Mouse (Mus musculus) erythroblast, adult 5-6 weeks (primary cell): ENCODE results near the gene Uchl5. TPM values are rescaled to one million over a fixed set of nuclear protein-coding genes. Genes with fewer than 3 reads are reported as not detected.
A peak's percentile ranks its signal among the peaks of the same experiment; 100 is the strongest.

Experiments
- ATAC-seq: replicated peaks from 2 replicates; pipeline ENCODE4 v1.8.0; 2016; ENCODE audit warnings: moderate number of reproducible peaks, mild to moderate bottlenecking, moderate TSS enrichment, inconsistent platforms; ENCODE audit not compliant: poor library complexity, low FRiP score, severe bottlenecking
- total RNA-seq, 2 experiments: library from RNA; stranded (forward) in 1 of 2; stranded (reverse) in 1 of 2; fragments of 150-400 nt in 1 of 2; fragments of 200-764, 138-1000 nt in 1 of 2; gene quantifications; 2 replicates each; pipeline versions ENCODE4 v1.2.3 to v1.2.4; 2015 to 2017; ENCODE audit warnings: low replicate concordance in 2 of 2

The Uchl5 gene
- 26.7 and 35.5 TPM in 2 replicates for total RNA-seq (2015; ENCODE audit: low replicate concordance)
- 33.1 and 46.7 TPM in 2 replicates for total RNA-seq (2017; ENCODE audit: low replicate concordance)

DNA sequence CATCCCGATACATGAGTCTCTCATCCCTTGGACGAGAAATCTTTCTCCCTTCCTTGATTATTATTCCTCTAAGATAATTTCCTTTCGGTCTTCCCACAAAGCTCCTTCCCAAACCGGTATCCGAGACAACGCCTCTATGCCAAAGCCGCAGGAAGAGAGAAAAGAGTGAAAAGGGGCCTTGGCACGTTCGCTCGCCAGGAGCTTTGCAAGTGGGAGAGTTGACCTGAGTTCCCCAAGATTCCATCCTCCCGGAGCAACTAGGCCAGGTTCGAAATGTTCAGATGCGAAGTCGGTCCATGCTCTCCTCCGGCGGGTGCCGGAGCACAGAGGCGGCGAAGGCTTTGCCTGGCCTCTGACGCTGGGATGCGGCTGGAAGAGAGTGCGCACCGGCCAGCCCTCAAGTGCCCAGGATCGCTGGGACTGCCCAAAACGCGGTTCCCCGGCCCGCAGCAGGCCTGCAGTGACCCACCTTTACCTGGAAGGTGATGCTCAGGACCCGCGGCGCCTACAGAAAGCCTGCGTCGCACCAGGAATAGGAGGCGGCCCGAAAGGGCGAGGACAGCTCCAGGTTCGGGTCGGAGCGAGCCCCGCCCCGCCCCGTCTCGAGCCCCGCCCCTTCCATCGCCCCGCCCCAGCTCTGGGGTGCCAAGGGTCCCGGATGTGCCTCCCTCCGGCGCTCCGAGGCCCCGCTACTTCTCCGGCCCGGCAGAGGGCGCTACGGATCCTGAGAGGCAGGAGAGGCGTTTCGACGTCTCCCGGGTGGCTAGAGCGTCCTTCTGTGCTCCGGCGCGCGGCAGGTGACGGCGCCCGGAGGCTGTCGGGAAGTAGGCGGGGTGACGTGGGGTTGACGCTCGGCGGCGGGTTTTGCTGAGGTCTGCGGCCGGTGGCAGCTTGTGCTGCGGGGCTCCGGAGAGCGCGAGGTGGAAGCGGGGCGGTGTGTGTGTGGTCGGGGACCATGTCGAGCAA, at the start of gene Uchl5, which contains the start of gene Trove2:
Gene Uchl5 (plus strand): TSS at position 827 of the 966 bp plus-strand sequence.
Gene Trove2 (minus strand): TSS at position 623 of the 966 bp plus-strand sequence.
- peak; percentile 97 for ATAC-seq

DNA sequence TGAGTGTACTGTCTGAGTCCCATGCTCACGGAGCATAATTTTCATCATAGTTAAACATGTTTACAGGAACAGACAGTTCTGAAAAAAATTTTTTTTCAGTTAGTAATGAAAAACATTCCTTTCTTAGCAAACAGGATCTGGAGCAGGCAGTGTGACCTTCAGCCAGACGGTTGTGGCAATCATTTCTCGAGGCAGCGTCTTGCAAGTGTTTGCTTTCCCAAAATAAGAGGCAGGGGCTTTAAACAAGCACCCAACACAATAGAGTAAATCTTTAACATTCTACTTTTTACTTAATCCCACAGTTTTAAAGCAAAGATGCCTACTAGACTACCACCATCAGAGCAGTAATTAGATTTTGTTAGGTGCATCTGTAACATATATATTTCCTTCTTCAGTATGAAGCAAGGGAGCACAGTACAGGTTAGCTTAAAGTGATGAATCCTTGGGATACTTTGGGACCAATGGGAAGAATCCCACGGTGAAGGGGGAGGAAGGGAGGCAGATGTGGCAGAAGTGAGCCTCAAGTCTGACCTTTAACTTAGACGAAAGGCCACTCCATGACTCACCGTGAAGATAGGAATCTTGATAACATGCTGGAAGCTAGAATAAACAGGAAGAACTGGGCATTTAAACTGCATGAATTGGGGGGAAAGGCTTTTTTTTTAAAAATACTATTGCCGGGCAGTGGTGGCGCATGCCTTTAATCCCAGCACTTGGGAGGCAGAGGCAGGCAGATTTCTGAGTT, 49.2 kb upstream of the Uchl5 start:
- no peak for ATAC-seq

DNA sequence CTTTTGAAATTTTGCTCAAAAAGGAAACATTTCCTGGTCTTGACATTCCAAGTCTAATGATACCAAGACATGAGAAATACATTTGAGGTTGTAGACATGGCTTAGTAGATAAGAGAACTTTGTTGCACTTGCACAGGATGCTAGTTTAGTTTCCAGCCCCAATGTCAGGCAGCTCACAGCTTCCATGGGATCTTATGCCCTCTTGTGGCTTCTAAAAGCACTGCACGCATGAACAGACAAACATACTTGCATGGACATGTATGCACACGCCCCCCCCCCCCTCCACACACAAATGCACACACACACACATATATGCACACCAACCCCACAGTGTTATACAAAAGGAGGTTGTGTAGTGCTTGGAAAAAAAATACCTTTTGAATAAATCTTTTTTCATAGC, 46.2 kb upstream of the Uchl5 start:
- peak; percentile 84 for ATAC-seq

DNA sequence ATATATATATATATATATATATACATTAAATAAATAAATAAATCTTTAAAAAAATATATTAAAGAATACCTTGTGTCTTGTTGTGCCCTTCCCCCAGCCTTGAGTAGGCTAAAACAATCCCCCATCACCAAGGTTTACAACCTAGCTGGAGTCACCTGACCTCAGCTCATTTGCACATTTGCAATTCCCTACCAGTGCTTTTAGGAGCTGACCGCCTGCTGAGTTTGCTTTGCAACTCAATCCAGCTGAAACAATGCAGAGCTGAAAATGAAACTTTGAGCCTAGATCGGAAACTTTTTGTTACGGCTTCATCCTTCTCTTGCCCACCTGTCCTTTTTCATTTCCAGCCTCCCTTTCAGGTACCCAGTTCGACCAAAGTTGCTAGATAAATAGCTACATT, 45.4 kb upstream of the Uchl5 start:
- no peak for ATAC-seq

GRCm38 (mm10) chr1:143733914-143734410, 43.1 kb upstream of the Uchl5 start:
- ATAC-seq, result no peak

- ATAC-seq, result peak; percentile 22
These were observed 38.3 kb upstream of the Uchl5 start for GRCm38 (mm10) chr1:143738811-143739210.

GRCm38 (mm10) chr1:143739361-143740350, 37.4 kb upstream of the Uchl5 start:
- peak; percentile 91 for ATAC-seq

DNA sequence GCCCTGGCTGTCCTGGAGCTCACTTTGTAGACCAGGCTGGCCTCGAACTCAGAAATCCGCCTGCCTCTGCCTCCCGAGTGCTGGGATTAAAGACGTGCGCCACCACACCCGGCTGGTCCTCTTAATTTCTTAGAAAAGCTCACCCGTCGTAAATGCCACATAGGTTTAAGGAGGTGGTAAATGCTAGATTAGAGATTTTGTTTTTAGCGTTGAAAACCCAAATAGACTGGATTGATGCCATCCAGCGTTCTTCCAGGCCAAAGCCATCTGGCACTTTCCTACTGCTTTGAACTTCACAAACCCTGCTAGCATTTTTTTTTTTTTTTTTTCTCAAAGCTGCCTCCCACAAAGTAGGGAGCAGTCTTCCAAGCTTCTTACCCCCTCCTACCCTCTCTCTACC, 36.5 kb upstream of the Uchl5 start:
- ATAC-seq, result no peak

- ATAC-seq, result no peak
These were observed 35.7 kb upstream of the Uchl5 start for GRCm38 (mm10) chr1:143741331-143741730.

DNA sequence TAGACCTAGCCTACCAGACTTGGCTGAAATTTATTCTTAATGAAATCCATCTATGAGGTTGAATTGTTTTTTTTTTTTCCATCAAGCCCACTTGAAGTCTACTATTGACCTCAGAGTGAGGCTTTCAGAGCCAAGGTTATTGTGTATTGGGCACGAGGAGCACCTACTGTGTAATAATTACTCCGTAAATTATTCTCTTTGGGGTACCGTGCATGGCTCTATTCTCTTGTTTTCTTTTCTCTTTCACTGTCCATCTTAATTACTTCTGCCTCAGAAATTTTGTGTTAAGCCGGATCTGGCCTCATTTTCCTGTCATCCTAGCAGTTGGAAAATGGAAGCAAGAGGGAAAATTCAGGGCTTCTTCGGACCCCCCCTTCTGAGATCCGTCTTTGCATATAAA, 34.9 kb upstream of the Uchl5 start:
- ATAC-seq, result no peak

- ATAC-seq, result no peak
These were observed 31.2 kb upstream of the Uchl5 start for GRCm38 (mm10) chr1:143745871-143746270.

- ATAC-seq, result no peak
These were observed 14.9 kb upstream of the Uchl5 start for GRCm38 (mm10) chr1:143762159-143762558.

DNA sequence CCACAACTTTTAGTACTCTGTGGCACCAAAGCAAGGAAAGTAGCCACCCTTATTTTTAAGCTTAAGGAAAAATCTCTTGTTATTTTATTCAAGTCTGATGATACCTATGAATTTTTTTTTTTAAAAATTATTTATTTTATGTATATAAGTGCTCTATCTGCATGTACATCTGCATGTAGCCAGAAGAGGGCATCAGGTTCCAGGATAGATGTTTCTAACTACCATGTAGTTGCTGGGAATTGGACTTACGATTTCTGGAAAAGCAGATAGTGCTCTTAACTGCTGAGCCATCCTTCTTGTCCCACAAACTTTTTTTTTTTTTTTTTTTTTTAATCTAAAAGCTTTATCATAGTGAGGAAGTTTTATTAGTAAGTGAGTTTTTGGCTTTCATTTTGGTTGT, 12.6 kb upstream of the Uchl5 start:
- ATAC-seq, result no peak

DNA sequence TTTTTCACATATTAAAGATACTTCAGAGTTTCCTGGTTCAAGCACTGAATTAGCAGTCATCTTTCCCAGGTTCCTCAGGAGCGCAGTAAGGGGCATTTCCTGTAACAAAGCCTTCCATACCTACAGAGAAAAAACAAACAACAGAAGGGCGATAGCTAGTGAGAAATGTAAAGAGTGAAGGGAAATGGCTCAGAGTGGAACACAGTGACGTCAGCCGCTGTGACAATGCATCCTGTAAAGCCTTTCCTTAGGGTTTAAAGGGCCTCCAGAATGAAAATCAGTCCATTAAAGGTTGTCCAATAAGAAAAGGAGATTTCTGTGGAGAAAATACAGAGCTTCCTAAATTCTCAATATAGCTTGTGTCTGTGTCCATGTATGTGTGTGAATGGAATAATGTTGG, 11.3 kb upstream of the Uchl5 start:
- no peak for ATAC-seq

DNA sequence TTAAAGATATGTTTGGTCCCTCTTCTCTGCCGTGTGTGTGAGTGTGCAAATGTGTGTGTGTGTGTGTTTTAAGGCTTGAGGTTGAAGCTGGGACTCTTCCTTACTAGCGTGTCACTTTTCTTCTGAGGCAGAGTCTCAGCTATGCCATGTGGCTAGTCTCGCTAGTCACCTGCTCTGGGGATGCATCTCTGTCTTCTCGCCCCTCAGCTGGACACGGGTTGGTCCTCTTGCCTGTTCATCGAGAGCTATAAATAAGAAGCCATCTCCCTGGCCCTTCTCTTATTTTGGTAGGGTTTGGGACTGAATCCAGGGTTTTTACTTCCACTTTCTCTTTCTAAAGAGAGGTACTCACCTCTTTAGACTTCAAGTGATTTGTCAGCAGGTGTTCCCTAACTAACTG, 10.8 kb upstream of the Uchl5 start:
- ATAC-seq, result no peak

GRCm38 (mm10) chr1:143770444-143771109, 6.5 kb upstream of the Uchl5 start:
- no peak for ATAC-seq

- no peak for ATAC-seq
These were observed 4.0 kb upstream of the Uchl5 start for GRCm38 (mm10) chr1:143773082-143773481.

GRCm38 (mm10) chr1:143773909-143774308, 3.2 kb upstream of the Uchl5 start:
- no peak for ATAC-seq
